Mouse (Mus musculus) right cerebral cortex, postnatal 10 days (tissue): ENCODE results near the gene Kcnk13.

ENCODE experiments used
- DNase-seq, 2 experiments: peaks; one replicate each; pipeline ENCODE4 v3.0.0; 2021; ENCODE audit warnings: low spot score in 2 of 2

The Kcnk13 gene

GRCm38 (mm10) chr12:100015146-100015545 lies 50.8 kb downstream of the Kcnk13 start:
- DNase-seq = no peak

GRCm38 (mm10) chr12:100017709-100018108 lies 53.4 kb downstream of the Kcnk13 start:
- DNase-seq = peak in 1 of 2 experiments; percentile 52

- DNase-seq = peak in 1 of 2 experiments; percentile 27
These were observed 58.2 kb downstream of the Kcnk13 start for GRCm38 (mm10) chr12:100022490-100022889.

GRCm38 (mm10) chr12:100023821-100024365 lies 59.6 kb downstream of the Kcnk13 start:
- no peak for DNase-seq

GRCm38 (mm10) chr12:100025675-100026074 lies 61.4 kb downstream of the Kcnk13 start:
- peak in 1 of 2 experiments; percentile 20 for DNase-seq

GRCm38 (mm10) chr12:100026715-100027245 lies 62.5 kb downstream of the Kcnk13 start:
- DNase-seq = no peak

GRCm38 (mm10) chr12:100027281-100027680 lies 63.0 kb downstream of the Kcnk13 start:
- no peak for DNase-seq

- DNase-seq = no peak
These were observed 67.4 kb downstream of the Kcnk13 start for GRCm38 (mm10) chr12:100031681-100032080.

GRCm38 (mm10) chr12:100032521-100032920 lies 68.2 kb downstream of the Kcnk13 start:
- no peak for DNase-seq

- peak in 1 of 2 experiments; percentile 21 for DNase-seq
These were observed 74.5 kb downstream of the Kcnk13 start for GRCm38 (mm10) chr12:100038741-100039262.

- DNase-seq = no peak
These were observed 77.8 kb downstream of the Kcnk13 start for GRCm38 (mm10) chr12:100042116-100042515.

- no peak for DNase-seq
These were observed 80.4 kb downstream of the Kcnk13 start for GRCm38 (mm10) chr12:100044704-100045103.

GRCm38 (mm10) chr12:100050552-100050951 lies 86.3 kb downstream of the Kcnk13 start:
- DNase-seq = no peak

- no peak for DNase-seq
These were observed 89.3 kb downstream of the Kcnk13 start for GRCm38 (mm10) chr12:100053617-100054016.

GRCm38 (mm10) chr12:100061071-100061470 lies 96.8 kb downstream of the Kcnk13 start:
- no peak for DNase-seq

- DNase-seq = no peak
These were observed 97.5 kb downstream of the Kcnk13 start for GRCm38 (mm10) chr12:100061826-100062225.

GRCm38 (mm10) chr12:100062584-100062983 lies 98.3 kb downstream of the Kcnk13 start:
- no peak for DNase-seq

- peak in 1 of 2 experiments; percentile 34 for DNase-seq
These were observed 100.8 kb downstream of the Kcnk13 start for GRCm38 (mm10) chr12:100065109-100065508.

- no peak for DNase-seq
These were observed 103.2 kb downstream of the Kcnk13 start for GRCm38 (mm10) chr12:100067477-100067876.

GRCm38 (mm10) chr12:100073201-100073672 lies 108.9 kb downstream of the Kcnk13 start:
- no peak for DNase-seq

- no peak for DNase-seq
These were observed 111.4 kb downstream of the Kcnk13 start for GRCm38 (mm10) chr12:100075715-100076114.

GRCm38 (mm10) chr12:100079636-100080286 lies 115.5 kb downstream of the Kcnk13 start:
- DNase-seq = no peak

- no peak for DNase-seq
These were observed 123.7 kb downstream of the Kcnk13 start for GRCm38 (mm10) chr12:100088026-100088425.
